Mouse (Mus musculus) midbrain, embryonic 16.5 days (tissue): Measurements from ENCODE around the gene Gpr146. TPM values are rescaled to one million over a fixed set of nuclear protein-coding genes. Genes with fewer than 3 reads are reported as not detected.

Experiments used
- ATAC-seq: fragments of 200-750 bp; cut with Nextera tagmentation; 2 replicates; pipeline ENCODE4 v1.8.0; 2017; ENCODE audit warnings: moderate TSS enrichment
- H3K27ac ChIP-seq: fragments of 300-500 bp; sonication (generic); 2 replicates; pipeline ENCODE4 v1.5.1; 2014; ENCODE audit warnings: mild to moderate bottlenecking, low read length, mixed read lengths
- H3K27me3 ChIP-seq: fragments of 300-500 bp; sonication (generic); 2 replicates; pipeline ENCODE4 v1.6.1; 2014; ENCODE audit warnings: low read depth, low read length, mixed read lengths; ENCODE audit not compliant: control insufficient read depth, insufficient read depth
- H3K36me3 ChIP-seq: fragments of 300-500 bp; sonication (generic); 2 replicates; pipeline ENCODE4 v1.6.1; 2014; ENCODE audit warnings: mild to moderate bottlenecking, low read length, moderate library complexity, mixed read lengths; ENCODE audit not compliant: control insufficient read depth, insufficient read depth
- H3K4me1 ChIP-seq: fragments of 300-500 bp; sonication (generic); 2 replicates; pipeline ENCODE4 v1.6.1; 2014; ENCODE audit warnings: mild to moderate bottlenecking, low read length, mixed read lengths; ENCODE audit not compliant: control insufficient read depth, insufficient read depth
- H3K4me2 ChIP-seq: fragments of 300-500 bp; sonication (generic); 2 replicates; pipeline ENCODE4 v1.6.1; 2014; ENCODE audit warnings: mild to moderate bottlenecking, low read length, mixed read lengths
- H3K4me3 ChIP-seq: fragments of 300-500 bp; sonication (generic); 2 replicates; pipeline ENCODE4 v1.5.1; 2014; ENCODE audit warnings: low read depth, mild to moderate bottlenecking, low read length, moderate library complexity, mixed read lengths
- H3K9ac ChIP-seq: fragments of 300-500 bp; sonication (generic); 2 replicates; pipeline ENCODE4 v1.6.1; 2014; ENCODE audit warnings: low read depth, low read length, mixed read lengths
- H3K9me3 ChIP-seq: fragments of 300-500 bp; sonication (generic); replicated peaks from 2 replicates; pipeline ENCODE4 v1.6.1; 2014; ENCODE audit warnings: mild to moderate bottlenecking, low read length, mixed read lengths; ENCODE audit not compliant: control insufficient read depth, poor library complexity, severe bottlenecking
- WGBS: fragments of 180-500 bp; shearing (Covaris S2); extraction: QIAGEN DNeasy Blood & Tissue Kit; methylation state at CpG from one replicate; pipeline ENCODE4 v1.1.7; 2014; 5-methylcytosine and 5-hydroxymethylcytosine counted together
- microRNA counts: library from miRNA; unstranded; fragments of <30 nt; microRNA quantifications from one replicate; lab custom pipeline; 2016
- microRNA-seq: library from miRNA; unstranded; fragments of <30 nt; microRNA quantifications from one replicate; pipeline ENCODE4, GENCODE M21; 2017
- polyA plus RNA-seq: library from polyadenylated mRNA; unstranded; fragments of >200 nt; fragmentation: Nextera tagmentation; extraction: Ambion mirVana; gene quantifications from 2 replicates; pipeline ENCODE4 v1.2.1, GENCODE M21; 2015

Gene Gpr146
- polyA plus RNA-seq, 1 experiment from 2014 or later, result 2.9 TPM

- H3K4me1 ChIP-seq, result peaks cover 27% of the 10 kb centered on the region
- H3K4me2 ChIP-seq, result no peak overlapping the region
- no peak overlapping the region for H3K9ac ChIP-seq
- H3K9me3 ChIP-seq, result no peaks in the 10 kb centered on the region
- no peak for ATAC-seq
- no peaks in the 10 kb centered on the region for H3K36me3 ChIP-seq
- no peak overlapping the region for H3K27ac ChIP-seq
- WGBS, result 49% methylated on average over 12 of the region's 12 CpGs
- no peak overlapping the region for H3K4me3 ChIP-seq
- H3K27me3 ChIP-seq, result no peaks in the 10 kb centered on the region
Measured at GRCm38 (mm10) chr5:139438440-139438839, 60.9 kb downstream of the Gpr146 start.

DNA sequence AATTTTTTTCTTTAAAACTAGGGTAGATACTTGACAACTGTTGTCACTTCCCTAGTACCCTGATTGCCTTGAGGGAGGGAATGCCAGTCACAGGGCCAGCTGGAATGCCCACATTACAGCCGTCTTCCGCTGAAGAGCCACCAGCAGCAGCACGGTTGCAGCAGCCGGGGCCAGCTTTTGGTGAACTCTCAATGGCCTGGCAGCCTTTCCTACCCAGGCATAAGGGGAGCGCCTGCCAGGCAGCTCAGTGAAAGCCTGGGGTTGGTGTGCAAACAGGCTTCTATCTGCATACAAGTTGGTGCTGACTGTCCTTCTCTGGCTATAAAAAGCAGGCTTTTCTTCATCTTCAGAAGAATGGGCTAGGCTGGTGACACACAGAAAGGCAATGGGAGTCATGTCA is 63.0 kb downstream of the Gpr146 start:
- no peaks in the 10 kb centered on the region for H3K36me3 ChIP-seq
- H3K4me3 ChIP-seq, result no peak overlapping the region
- no peaks in the 10 kb centered on the region for H3K9me3 ChIP-seq
- no peak overlapping the region for H3K27ac ChIP-seq
- WGBS, result 80% methylated on average over 5 of the region's 5 CpGs
- peaks cover 12% of the 10 kb centered on the region for H3K4me1 ChIP-seq
- H3K27me3 ChIP-seq, result no peaks in the 10 kb centered on the region
- H3K9ac ChIP-seq, result no peak overlapping the region
- ATAC-seq, result no peak
- H3K4me2 ChIP-seq, result no peak overlapping the region

- Histone ChIP-seq H3K9ac (no peak overlapping the region), H3K36me3 (no peaks in the 10 kb centered on the region)
- WGBS, result 92% methylated on average over 11 of the region's 11 CpGs
Measured at GRCm38 (mm10) chr5:139440926-139441725, 63.6 kb downstream of the Gpr146 start.

DNA sequence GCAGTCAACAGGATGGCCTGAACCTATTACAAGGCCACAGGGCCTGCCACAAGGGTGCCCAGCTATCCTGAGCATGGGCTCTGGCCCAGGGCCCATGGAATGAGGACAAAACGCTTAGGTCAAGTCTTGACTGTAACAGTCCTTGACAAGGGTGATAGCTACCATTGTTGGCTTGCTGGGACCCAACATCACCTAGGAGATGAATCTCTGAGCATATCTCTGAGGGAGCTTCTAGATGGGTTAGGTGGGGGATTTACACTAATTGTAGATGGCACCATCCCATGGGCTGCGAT is 64.2 kb downstream of the Gpr146 start:
- H3K36me3 ChIP-seq, result no peaks in the 10 kb centered on the region
- no peak overlapping the region for H3K4me3 ChIP-seq
- H3K4me1 ChIP-seq, result 0 out of 2 replicates have a peak, but pooled peaks cover 5% of the 10 kb centered on the region
- H3K4me2 ChIP-seq, result no peak overlapping the region
- no peaks in the 10 kb centered on the region for H3K9me3 ChIP-seq
- 85% methylated on average over 2 of the region's 2 CpGs for WGBS
- H3K27ac ChIP-seq, result peak overlapping the region; percentile 52; the same call in 1 of the 2 replicates
- no peak overlapping the region for H3K9ac ChIP-seq
- no peak for ATAC-seq
- no peaks in the 10 kb centered on the region for H3K27me3 ChIP-seq

More at GRCm38 (mm10) chr5:139440926-139441725, 63.6 kb downstream of the Gpr146 start:
- no peak overlapping the region for H3K4me3 ChIP-seq
- H3K4me2 ChIP-seq, result no peak overlapping the region
- no peaks in the 10 kb centered on the region for H3K27me3 ChIP-seq
- peaks cover 6% of the 10 kb centered on the region; the same call in 1 of the 2 replicates for H3K4me1 ChIP-seq
- peak overlapping the region; percentile 52; the same call in 1 of the 2 replicates for H3K27ac ChIP-seq
- no peak for ATAC-seq
- no peaks in the 10 kb centered on the region for H3K9me3 ChIP-seq

- no peaks in the 10 kb centered on the region for H3K9me3 ChIP-seq
- ATAC-seq, result no peak
- no peaks in the 10 kb centered on the region for H3K27me3 ChIP-seq
- H3K27ac ChIP-seq, result peak overlapping the region; percentile 52
- H3K4me2 ChIP-seq, result no peak overlapping the region
- H3K4me3 ChIP-seq, result no peak overlapping the region
- no peaks in the 10 kb centered on the region for H3K36me3 ChIP-seq
- H3K4me1 ChIP-seq, result 0 out of 2 replicates have a peak, but pooled peaks cover 5% of the 10 kb centered on the region
- no peak overlapping the region for H3K9ac ChIP-seq
- WGBS, result 76% methylated on average over 12 of the region's 12 CpGs
Measured at GRCm38 (mm10) chr5:139442428-139442827, 64.9 kb downstream of the Gpr146 start.

DNA sequence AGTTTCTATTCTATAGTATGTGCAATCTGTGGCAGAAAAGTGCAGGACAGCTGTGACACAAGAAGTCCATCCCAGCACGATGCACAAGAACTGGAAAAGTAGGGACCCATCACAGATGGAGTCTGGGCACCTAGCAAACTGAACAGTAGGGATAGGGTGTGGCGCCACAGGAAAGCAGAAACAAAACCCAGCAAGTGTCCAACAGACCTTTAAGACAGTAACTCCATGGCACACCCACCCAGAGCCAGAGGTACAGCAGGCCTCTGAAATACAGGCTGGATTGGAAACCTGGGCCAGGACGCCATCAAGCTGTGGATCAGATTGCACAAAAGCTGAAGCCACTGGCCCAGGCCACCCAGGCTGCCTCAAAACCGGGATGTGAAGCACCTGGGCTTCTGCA is 65.5 kb downstream of the Gpr146 start:
- Histone ChIP-seq H3K36me3 (no peaks in the 10 kb centered on the region), H3K4me1 (0 out of 2 replicates have a peak, but pooled peaks cover 5% of the 10 kb centered on the region), H3K27ac (peak overlapping the region; percentile 14; the same call in 1 of the 2 replicates), H3K9me3 (no peaks in the 10 kb centered on the region), H3K4me2 (no peak overlapping the region), H3K27me3 (no peaks in the 10 kb centered on the region), H3K4me3 (no peak overlapping the region), H3K9ac (no peak overlapping the region)
- WGBS, result 83% methylated on average over 4 of the region's 4 CpGs
- no peak for ATAC-seq

DNA sequence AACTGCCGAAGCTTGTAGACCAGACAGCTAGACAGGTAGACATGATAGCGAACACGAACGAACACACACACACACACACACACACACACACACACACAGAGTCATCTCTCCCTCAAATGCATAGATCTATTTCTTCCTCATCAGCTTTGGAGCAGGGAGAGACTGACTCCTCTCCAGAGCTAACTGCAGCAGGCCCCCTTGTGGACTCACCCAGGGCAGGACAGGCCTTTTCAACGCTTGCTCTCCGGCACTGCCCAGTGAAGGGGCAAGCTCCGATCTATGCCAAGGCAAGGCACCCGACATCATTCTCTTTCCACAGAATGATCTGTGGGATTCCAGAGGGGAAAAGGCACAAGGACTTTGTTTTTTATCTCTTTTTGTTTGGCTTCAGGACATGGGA is 67.8 kb downstream of the Gpr146 start:
- ATAC-seq, result no peak
- Histone ChIP-seq H3K4me2 (no peak overlapping the region), H3K27me3 (no peaks in the 10 kb centered on the region), H3K27ac (no peak overlapping the region), H3K4me1 (peaks cover 3% of the 10 kb centered on the region; the same call in 1 of the 2 replicates), H3K9ac (no peak overlapping the region), H3K9me3 (no peaks in the 10 kb centered on the region), H3K36me3 (no peaks in the 10 kb centered on the region), H3K4me3 (no peak overlapping the region)
- 80% methylated on average over 8 of the region's 8 CpGs for WGBS

MicroRNAs encoded within 50 kb of the gene (microRNA counts, 519-probe panel; counts per million panel counts)
- microRNA mmu-miR-339-3p (lab: Ali Mortazavi, UCI) (386 counts per million, percentile 18 among the panel's probes with 10 or more counts), microRNA mmu-miR-339-5p (lab: Ali Mortazavi, UCI) (386 counts per million, percentile 18 among the panel's probes with 10 or more counts)

Small RNA genes lying within 50 kb of the gene (microRNA-seq; reads per million reads assigned to microRNA genes)
- 396 reads per million, percentile 69 among the genes with 10 or more reads in this experiment for gene Mir339

Other genes starting within 250 kb of the Gpr146 start
- 327 and 368 TPM in 2 replicates for gene Prkar1b, start 227.7 kb upstream of the Gpr146 start, polyA plus RNA-seq
- gene Dnaaf5, start 227.5 kb upstream of the Gpr146 start, polyA plus RNA-seq, result 3.2 and 3.5 TPM in 2 replicates
- gene Sun1, start 177.1 kb upstream of the Gpr146 start, polyA plus RNA-seq, result 47.4 and 48.5 TPM in 2 replicates
- gene Get4, start 125.4 kb upstream of the Gpr146 start, polyA plus RNA-seq, result 115 and 122 TPM in 2 replicates
- 66.9 and 68.5 TPM in 2 replicates for gene Adap1, start 52.1 kb upstream of the Gpr146 start, polyA plus RNA-seq
- gene Cox19, start 26.3 kb upstream of the Gpr146 start, polyA plus RNA-seq, result 102 and 105 TPM in 2 replicates
- not detected in 2 replicates for gene Cyp2w1, start 25.1 kb upstream of the Gpr146 start, polyA plus RNA-seq
- 0.14 and 0.39 TPM in 2 replicates for gene C130050O18Rik, start 27.6 kb downstream of the Gpr146 start, polyA plus RNA-seq
- 9.4 TPM in 2 replicates for gene Gper1, start 45.5 kb downstream of the Gpr146 start, polyA plus RNA-seq
- gene 3110082I17Rik, start 82.8 kb downstream of the Gpr146 start, polyA plus RNA-seq, result 16.8 and 17.7 TPM in 2 replicates
- 24.0 and 28.1 TPM in 2 replicates for gene Zfand2a, start 106.9 kb downstream of the Gpr146 start, polyA plus RNA-seq
- 22.5 and 23.8 TPM in 2 replicates for gene Uncx, start 165.8 kb downstream of the Gpr146 start, polyA plus RNA-seq